In genomic region chr10:60726896-60727295, GRCm38 (mm10) we compare ENCODE assay signal across 24 mouse cellular contexts. TPM values are rescaled to one million over a fixed set of nuclear protein-coding genes. Genes with fewer than 3 reads are reported as not detected.
DNase-seq lines count a peak whose midpoint lies in the region; ATAC-seq and TF ChIP-seq lines count a peak whose summit lies in the region.
"Had no signal": no experiment of that assay in that cellular context is flagged by ENCODE, and none has a peak within 500 bp of the region (broad histone marks: within the 10 kb centered on the region; RNA-seq: fewer than 3 reads in every experiment).

No protein-coding gene starts in this region.

- no peak for TF ChIP-seq CTCF in stomach, postnatal 0 days (IDR thresholded peaks at IDR 0.05; ENCODE audit: low read depth)

- no peak overlapping the region for H3K4me2 ChIP-seq in embryonic facial prominence, embryonic 15.5 days (replicated peaks)
- no peak overlapping the region for H3K4me2 ChIP-seq in stomach, embryonic 16.5 days (ENCODE audit: low read depth, low read length)
- no peak overlapping the region for H3K4me2 ChIP-seq in stomach, postnatal 0 days (replicated peaks; ENCODE audit: low read depth)
- H3K4me2 ChIP-seq in forebrain, embryonic 14.5 days (ENCODE audit: low read length) = no peak overlapping the region
- H3K4me2 ChIP-seq: embryonic facial prominence, embryonic 13.5 days; forebrain, embryonic 13.5 days had no signal

- 0 out of 2 replicates have a peak overlapping the region, but pooled peaks have one; percentile 1 for H3K27ac ChIP-seq in embryonic facial prominence, embryonic 15.5 days (replicated peaks)
- no peak overlapping the region for H3K27ac ChIP-seq in embryonic facial prominence, embryonic 10.5 days (replicated peaks)
- no peak overlapping the region for H3K27ac ChIP-seq in stomach, embryonic 16.5 days (ENCODE audit: low read length)
- H3K27ac ChIP-seq in stomach, postnatal 0 days (replicated peaks) = no peak overlapping the region
- H3K27ac ChIP-seq in ES-E14 (ENCODE audit: insufficient read depth, low read depth, low read length, poor library complexity, severe bottlenecking) = peak overlapping the region; percentile 71
- H3K27ac ChIP-seq in forebrain, embryonic 14.5 days (ENCODE audit: low read depth, low read length) = no peak overlapping the region
- H3K27ac ChIP-seq: forebrain, embryonic 13.5 days had no signal

- H3K9ac ChIP-seq in embryonic facial prominence, embryonic 15.5 days = no peak overlapping the region
- no peak overlapping the region for H3K9ac ChIP-seq in stomach, embryonic 16.5 days (ENCODE audit: low read length)
- H3K9ac ChIP-seq in stomach, postnatal 0 days (ENCODE audit: low read length) = no peak overlapping the region
- no peak overlapping the region for H3K9ac ChIP-seq in ES-E14 (ENCODE audit: insufficient read depth, low read depth, low read length, poor library complexity, severe bottlenecking)
- no peak overlapping the region for H3K9ac ChIP-seq in forebrain, embryonic 14.5 days (ENCODE audit: low read length)
- H3K9ac ChIP-seq: embryonic facial prominence, embryonic 13.5 days; forebrain, embryonic 13.5 days had no signal

- H3K36me3 ChIP-seq in embryonic facial prominence, embryonic 15.5 days = no peaks in the 10 kb centered on the region; the same call in 1 of the 2 replicates
- peaks cover 7% of the 10 kb centered on the region; the same call in 1 of the 2 replicates for H3K36me3 ChIP-seq in embryonic facial prominence, embryonic 10.5 days (replicated peaks)
- H3K36me3 ChIP-seq in stomach, embryonic 16.5 days (ENCODE audit: control insufficient read depth, insufficient read depth, low read length) = no peaks in the 10 kb centered on the region
- no peaks in the 10 kb centered on the region; the same call in 1 of the 2 replicates for H3K36me3 ChIP-seq in stomach, postnatal 0 days (ENCODE audit: control insufficient read depth, insufficient read depth, low read length)
- H3K36me3 ChIP-seq in ES-E14 (ENCODE audit: control insufficient read depth, insufficient read depth, low read length, poor library complexity, severe bottlenecking) = no peaks in the 10 kb centered on the region
- no peaks in the 10 kb centered on the region for H3K36me3 ChIP-seq in forebrain, embryonic 14.5 days (ENCODE audit: control insufficient read depth, insufficient read depth, low read length)

- TF ChIP-seq EP300 in stomach, postnatal 0 days (optimal IDR thresholded peaks at IDR 0.05) = no peak

- no peak overlapping the region for H3K4me3 ChIP-seq in embryonic facial prominence, embryonic 15.5 days (replicated peaks)
- no peak overlapping the region for H3K4me3 ChIP-seq in embryonic facial prominence, embryonic 10.5 days
- H3K4me3 ChIP-seq in stomach, embryonic 16.5 days (replicated peaks; ENCODE audit: low read length) = no peak overlapping the region
- no peak overlapping the region for H3K4me3 ChIP-seq in stomach, postnatal 0 days (ENCODE audit: low read depth, low read length)
- no peak overlapping the region for H3K4me3 ChIP-seq in ES-E14 (ENCODE audit: insufficient read depth in 1 of 2, low read depth in 1 of 2, low read length in 2 of 2, poor library complexity in 1 of 2, severe bottlenecking in 1 of 2)
- H3K4me3 ChIP-seq in forebrain, embryonic 14.5 days (ENCODE audit: low read depth, low read length) = no peak overlapping the region
- H3K4me3 ChIP-seq: embryonic facial prominence, embryonic 13.5 days; forebrain, embryonic 13.5 days had no signal

- no peak for DNase-seq in embryonic facial prominence, embryonic 10.5 days (ENCODE audit: low spot score)
- DNase-seq in stomach, postnatal 0 days (ENCODE audit: low spot score) = no peak
- no peak for DNase-seq in ES-E14 (ENCODE audit: low read depth, low spot score)
- DNase-seq in ZHBTc4 (ENCODE audit: low read depth, low spot score) = peak; percentile 42
- no peak for DNase-seq in right cerebral cortex, postnatal 36 days (ENCODE audit: low spot score in 2 of 2)
- no peak for DNase-seq in forebrain, embryonic 14.5 days (ENCODE audit: low spot score)
- DNase-seq: adrenal gland, adult 8-10 months; adrenal gland, postnatal 14 days; adrenal gland, postnatal 36 days; B cell, adult 2 months; cerebellum, adult 11-12 months; cerebellum, adult 2 months; cerebellum, adult 9-10 months; cerebellum, postnatal 10 days; cerebellum, postnatal 25 days had no signal

- in situ Hi-C loops in ES-E14 (cut with MboI; ENCODE audit: low sequenced_read_pairs in 2 of 2, unreplicated experiment in 2 of 2) = no loop called here

- no peaks in the 10 kb centered on the region for H3K27me3 ChIP-seq in embryonic facial prominence, embryonic 15.5 days
- peaks cover 6% of the 10 kb centered on the region; the same call in 1 of the 2 replicates for H3K27me3 ChIP-seq in embryonic facial prominence, embryonic 10.5 days (replicated peaks; ENCODE audit: low read depth, poor library complexity, severe bottlenecking)
- H3K27me3 ChIP-seq in stomach, embryonic 16.5 days (ENCODE audit: control insufficient read depth, insufficient read depth, low read length) = no peaks in the 10 kb centered on the region
- H3K27me3 ChIP-seq in stomach, postnatal 0 days (ENCODE audit: control insufficient read depth, insufficient read depth, low read length) = no peaks in the 10 kb centered on the region
- H3K27me3 ChIP-seq in forebrain, embryonic 14.5 days (replicated peaks; ENCODE audit: control insufficient read depth, insufficient read depth, low read length) = no peaks in the 10 kb centered on the region
- H3K27me3 ChIP-seq: CH12.LX; embryonic facial prominence, embryonic 13.5 days; Patski had no signal

- 76% methylated on average over 3 of the region's 3 CpGs for WGBS in embryonic facial prominence, embryonic 15.5 days
- 74% methylated on average over 3 of the region's 3 CpGs for WGBS in embryonic facial prominence, embryonic 10.5 days
- 81% methylated on average over 3 of the region's 3 CpGs for WGBS in stomach, embryonic 16.5 days
- 75% methylated on average over 3 of the region's 3 CpGs for WGBS in stomach, postnatal 0 days
- 68% methylated on average over 3 of the region's 3 CpGs for WGBS in forebrain, embryonic 14.5 days

- peaks cover 13% of the 10 kb centered on the region for H3K4me1 ChIP-seq in embryonic facial prominence, embryonic 15.5 days
- peaks cover 9% of the 10 kb centered on the region; the same call in 1 of the 2 replicates for H3K4me1 ChIP-seq in embryonic facial prominence, embryonic 10.5 days
- H3K4me1 ChIP-seq in stomach, embryonic 16.5 days (ENCODE audit: control insufficient read depth, insufficient read depth, low read length) = 0 out of 2 replicates have a peak, but pooled peaks cover 3% of the 10 kb centered on the region
- no peaks in the 10 kb centered on the region for H3K4me1 ChIP-seq in stomach, postnatal 0 days (replicated peaks; ENCODE audit: control insufficient read depth, insufficient read depth)
- H3K4me1 ChIP-seq in ES-E14 (ENCODE audit: control insufficient read depth in 2 of 2, insufficient read depth in 2 of 2, low read length in 2 of 2, poor library complexity in 1 of 2) = peaks cover 7 to 49% of the 10 kb centered on the region in 2 experiments; a peak in 3 of 4 replicates
- H3K4me1 ChIP-seq in forebrain, embryonic 14.5 days (ENCODE audit: control insufficient read depth, insufficient read depth, low read length) = no peaks in the 10 kb centered on the region

- no peaks in the 10 kb centered on the region for H3K9me3 ChIP-seq in embryonic facial prominence, embryonic 15.5 days (replicated peaks)
- no peaks in the 10 kb centered on the region for H3K9me3 ChIP-seq in embryonic facial prominence, embryonic 10.5 days
- no peaks in the 10 kb centered on the region for H3K9me3 ChIP-seq in stomach, embryonic 16.5 days (replicated peaks; ENCODE audit: control insufficient read depth, low read length)
- H3K9me3 ChIP-seq in stomach, postnatal 0 days (ENCODE audit: control insufficient read depth, low read length) = no peaks in the 10 kb centered on the region
- no peaks in the 10 kb centered on the region for H3K9me3 ChIP-seq in ES-E14 (ENCODE audit: control insufficient read depth, insufficient read depth, low read depth, low read length)
- no peaks in the 10 kb centered on the region for H3K9me3 ChIP-seq in forebrain, embryonic 14.5 days (replicated peaks; ENCODE audit: control insufficient read depth, low read length)
- H3K9me3 ChIP-seq: embryonic facial prominence, embryonic 13.5 days; forebrain, embryonic 13.5 days had no signal

- no peak for ATAC-seq in embryonic facial prominence, embryonic 15.5 days (ENCODE audit: insufficient number of reproducible peaks, low FRiP score, low TSS enrichment, low read depth)
- 0 out of 2 replicates have a peak, but pooled peaks have one; percentile 44 for ATAC-seq in stomach, embryonic 16.5 days (ENCODE audit: insufficient read depth, low FRiP score)
- ATAC-seq in stomach, postnatal 0 days (ENCODE audit: low FRiP score, low TSS enrichment) = no peak
- no peak for ATAC-seq in forebrain, embryonic 14.5 days
- ATAC-seq: activated CD4-positive, CD25-positive, alpha-beta regulatory T cell, adult 4 months; CD4-positive, CD25-positive, alpha-beta regulatory T cell, adult 4 months; forebrain, embryonic 13.5 days; forebrain, embryonic 16.5 days; Patski had no signal

TF ChIP-seq in ES-E14, 5 proteins besides CTCF, POLR2A, EP300 and RAD21:
- no peak for TF ChIP-seq ZNF384 (IDR thresholded peaks at IDR 0.05; ENCODE audit: low read depth, low read length)
- TF ChIP-seq CHD2 (IDR thresholded peaks at IDR 0.05; ENCODE audit: low read depth, low read length) = no peak

RNA-seq across cellular contexts. Expression of gene Slc29a3, which starts 25.7 kb away (rescaled TPM):
- polyA plus RNA-seq in embryonic facial prominence, embryonic 15.5 days (2015; fragmentation: Nextera tagmentation; extraction: Ambion mirVana) = 12.8 and 14.0 TPM in 2 replicates
- polyA plus RNA-seq in embryonic facial prominence, embryonic 10.5 days (2016; fragmentation: Nextera tagmentation; extraction: Ambion mirVana) = 9.4 and 12.7 TPM in 2 replicates
- 6.9 and 9.6 TPM in 2 replicates for polyA plus RNA-seq in stomach, embryonic 16.5 days (2015; fragmentation: Nextera tagmentation; extraction: Ambion mirVana)
- 3.4 and 5.8 TPM in 2 replicates for polyA plus RNA-seq in stomach, postnatal 0 days (2015; fragmentation: Nextera tagmentation; extraction: Ambion mirVana)
- 11.9 and 21.4 TPM in 2 replicates for total RNA-seq in ES-E14 (2012; rRNA removed)
- polyA plus RNA-seq in forebrain, embryonic 14.5 days (2014; fragmentation: Nextera tagmentation; extraction: Ambion mirVana) = 6.5 and 8.5 TPM in 2 replicates

RNA-seq across cellular contexts. Expression of gene Cdh23, which starts 30.6 kb away (rescaled TPM):
- polyA plus RNA-seq in embryonic facial prominence, embryonic 15.5 days (2015; fragmentation: Nextera tagmentation; extraction: Ambion mirVana) = 0.73 and 1.2 TPM in 2 replicates
- 0.29 and 0.35 TPM in 2 replicates for polyA plus RNA-seq in embryonic facial prominence, embryonic 10.5 days (2016; fragmentation: Nextera tagmentation; extraction: Ambion mirVana)
- 0.44 and 0.53 TPM in 2 replicates for polyA plus RNA-seq in stomach, embryonic 16.5 days (2015; fragmentation: Nextera tagmentation; extraction: Ambion mirVana)
- polyA plus RNA-seq in stomach, postnatal 0 days (2015; fragmentation: Nextera tagmentation; extraction: Ambion mirVana) = 0.11 and 0.18 TPM in 2 replicates
- total RNA-seq in ES-E14 (2012; rRNA removed) = 2.3 and 2.7 TPM in 2 replicates
- 2.0 and 2.8 TPM in 2 replicates for polyA plus RNA-seq in forebrain, embryonic 14.5 days (2014; fragmentation: Nextera tagmentation; extraction: Ambion mirVana)

Comparison
In these comparisons a context has a peak if more than half of its experiments do, and no peak if none do; other contexts are left out.
1. H3K27ac ChIP-seq: peak in embryonic facial prominence, embryonic 15.5 days (single experiment) and ES-E14 (single experiment); none in embryonic facial prominence, embryonic 10.5 days (single experiment), stomach, embryonic 16.5 days (single experiment), stomach, postnatal 0 days (single experiment) and forebrain, embryonic 14.5 days (single experiment).